Mouse (Mus musculus) limb, embryonic 11.5 days (tissue): ENCODE data around the gene Myo18b. TPM values are rescaled to one million over a fixed set of nuclear protein-coding genes. Genes with fewer than 3 reads are reported as not detected.

Source experiments
- ATAC-seq: fragments of 200-750 bp; cut with Nextera tagmentation; 2 replicates; pipeline ENCODE4 v1.8.0; 2017; ENCODE audit warnings: low read depth; ENCODE audit not compliant: insufficient number of reproducible peaks, low FRiP score, low TSS enrichment
- DNase-seq: peaks from one replicate; pipeline ENCODE4 v3.0.0-alpha.2; 2015; ENCODE audit warnings: low spot score
- H3K27ac ChIP-seq: fragments of 300-500 bp; sonication (generic); replicated peaks from 2 replicates; pipeline ENCODE4 v1.5.1; 2014; ENCODE audit warnings: low read depth, mild to moderate bottlenecking, low read length
- H3K27me3 ChIP-seq: fragments of 300-500 bp; sonication (generic); 2 replicates; pipeline ENCODE4 v1.6.1; 2014; ENCODE audit warnings: mild to moderate bottlenecking, low read length, mixed read lengths; ENCODE audit not compliant: control insufficient read depth, insufficient read depth
- H3K36me3 ChIP-seq: fragments of 300-500 bp; sonication (generic); 2 replicates; pipeline ENCODE4 v1.6.1; 2014; ENCODE audit warnings: mild to moderate bottlenecking, low read length, moderate library complexity, mixed read lengths; ENCODE audit not compliant: control insufficient read depth, insufficient read depth
- H3K4me1 ChIP-seq: fragments of 300-500 bp; sonication (generic); 2 replicates; pipeline ENCODE4 v1.6.1; 2014; ENCODE audit warnings: low read length, mixed read lengths; ENCODE audit not compliant: control insufficient read depth, insufficient read depth
- H3K4me2 ChIP-seq: fragments of 300-500 bp; sonication (generic); 2 replicates; pipeline ENCODE4 v1.6.1; 2014; ENCODE audit warnings: low read depth, mild to moderate bottlenecking, moderate library complexity; ENCODE audit not compliant: severe bottlenecking
- H3K4me3 ChIP-seq: fragments of 300-500 bp; sonication (generic); 2 replicates; pipeline ENCODE4 v1.5.1; 2014; ENCODE audit warnings: low read depth, low read length
- H3K9ac ChIP-seq: fragments of 300-500 bp; sonication (generic); 2 replicates; pipeline ENCODE4 v1.6.1; 2014; ENCODE audit warnings: mild to moderate bottlenecking, low read length
- H3K9me3 ChIP-seq: fragments of 300-500 bp; sonication (generic); 2 replicates; pipeline ENCODE4 v1.6.1; 2016; ENCODE audit warnings: low read length; ENCODE audit not compliant: control insufficient read depth
- WGBS: fragments of 180-500 bp; shearing (Covaris S2); extraction: QIAGEN DNeasy Blood & Tissue Kit; methylation state at CpG from one replicate; pipeline ENCODE4 v1.1.7; 2014; 5-methylcytosine and 5-hydroxymethylcytosine counted together
- polyA plus RNA-seq: library from polyadenylated mRNA; unstranded; fragments of >200 nt; fragmentation: Nextera tagmentation; extraction: Ambion mirVana; gene quantifications from 2 replicates; pipeline ENCODE4 v1.2.1, GENCODE M21; 2014

Gene Myo18b
- polyA plus RNA-seq, 1 experiment from 2014 or later: 0.48 TPM

GRCm38 (mm10) chr5:112844460-112844859 lies 51.7 kb downstream of the Myo18b start:
- Histone ChIP-seq H3K4me1 (peaks cover 9% of the 10 kb centered on the region; the same call in 1 of the 2 replicates), H3K27me3 (no peaks in the 10 kb centered on the region), H3K4me2 (no peak overlapping the region), H3K9me3 (no peaks in the 10 kb centered on the region), H3K4me3 (no peak overlapping the region), H3K27ac (no peak overlapping the region), H3K9ac (no peak overlapping the region), H3K36me3 (no peaks in the 10 kb centered on the region)
- DNase-seq (no peak), ATAC-seq (no peak)
- 74% methylated on average over 3 of the region's 3 CpGs for whole genome bisulfite sequencing

- no peak for ATAC-seq
- DNase-seq: no peak
- no peaks in the 10 kb centered on the region for H3K36me3 ChIP-seq
Measured at GRCm38 (mm10) chr5:112843676-112844257, 52.4 kb downstream of the Myo18b start.

GRCm38 (mm10) chr5:112842696-112843095 lies 53.5 kb downstream of the Myo18b start:
- no peak overlapping the region for H3K9ac ChIP-seq
- no peaks in the 10 kb centered on the region for H3K36me3 ChIP-seq
- no peak for ATAC-seq
- H3K27me3 ChIP-seq: no peaks in the 10 kb centered on the region
- H3K9me3 ChIP-seq: no peaks in the 10 kb centered on the region
- no peak overlapping the region for H3K27ac ChIP-seq
- no peak overlapping the region for H3K4me2 ChIP-seq
- 89% methylated on average over 5 of the region's 5 CpGs for WGBS
- no peak overlapping the region for H3K4me3 ChIP-seq
- no peaks in the 10 kb centered on the region for H3K4me1 ChIP-seq
- no peak for DNase-seq

More at GRCm38 (mm10) chr5:112843676-112844257, 52.4 kb downstream of the Myo18b start:
- 61% methylated on average over 6 of the region's 6 CpGs for WGBS
- Histone ChIP-seq H3K4me1 (peaks cover 4% of the 10 kb centered on the region; the same call in 1 of the 2 replicates), H3K27ac (no peak overlapping the region), H3K27me3 (no peaks in the 10 kb centered on the region), H3K4me3 (no peak overlapping the region), H3K4me2 (no peak overlapping the region), H3K9me3 (no peaks in the 10 kb centered on the region), H3K9ac (no peak overlapping the region)

GRCm38 (mm10) chr5:112841850-112842249 lies 54.3 kb downstream of the Myo18b start:
- 67% methylated on average over 6 of the region's 6 CpGs for WGBS
- DNase-seq (no peak), ATAC-seq (no peak)
- no peak overlapping the region for H3K9ac ChIP-seq
- H3K27me3 ChIP-seq: no peaks in the 10 kb centered on the region
- H3K4me3 ChIP-seq: no peak overlapping the region
- H3K4me1 ChIP-seq: no peaks in the 10 kb centered on the region
- H3K9me3 ChIP-seq: no peaks in the 10 kb centered on the region
- no peak overlapping the region for H3K27ac ChIP-seq
- H3K36me3 ChIP-seq: no peaks in the 10 kb centered on the region
- no peak overlapping the region for H3K4me2 ChIP-seq

GRCm38 (mm10) chr5:112834896-112835295 lies 61.3 kb downstream of the Myo18b start:
- H3K36me3 ChIP-seq: no peaks in the 10 kb centered on the region
- no peak overlapping the region for H3K4me3 ChIP-seq
- no peak for ATAC-seq
- no peak overlapping the region for H3K9ac ChIP-seq
- no peak overlapping the region for H3K27ac ChIP-seq
- DNase-seq: no peak
- H3K9me3 ChIP-seq: no peaks in the 10 kb centered on the region
- no peaks in the 10 kb centered on the region for H3K4me1 ChIP-seq
- no peak overlapping the region for H3K4me2 ChIP-seq
- no peaks in the 10 kb centered on the region for H3K27me3 ChIP-seq

GRCm38 (mm10) chr5:112833866-112834265 lies 62.3 kb downstream of the Myo18b start:
- DNase-seq (no peak), ATAC-seq (no peak)
- Histone ChIP-seq H3K27me3 (no peaks in the 10 kb centered on the region), H3K4me3 (no peak overlapping the region), H3K4me2 (no peak overlapping the region), H3K27ac (no peak overlapping the region), H3K9me3 (no peaks in the 10 kb centered on the region), H3K4me1 (no peaks in the 10 kb centered on the region), H3K9ac (no peak overlapping the region), H3K36me3 (no peaks in the 10 kb centered on the region)
- WGBS: 74% methylated on average over 11 of the region's 11 CpGs

- Histone ChIP-seq H3K4me3 (no peak overlapping the region), H3K27me3 (no peaks in the 10 kb centered on the region), H3K27ac (no peak overlapping the region), H3K4me2 (no peak overlapping the region), H3K4me1 (no peaks in the 10 kb centered on the region), H3K36me3 (no peaks in the 10 kb centered on the region), H3K9me3 (no peaks in the 10 kb centered on the region), H3K9ac (no peak overlapping the region)
- 73% methylated on average over 12 of the region's 12 CpGs for WGBS
- no peak for ATAC-seq
- no peak for DNase-seq
Measured at GRCm38 (mm10) chr5:112825091-112825794, 70.9 kb downstream of the Myo18b start.

- H3K36me3 ChIP-seq: no peaks in the 10 kb centered on the region
- DNase-seq (peak; percentile 86), ATAC-seq (no peak)
- H3K9ac ChIP-seq: no peak overlapping the region
- H3K4me2 ChIP-seq: no peak overlapping the region
- 38% methylated on average over 13 of the region's 13 CpGs for WGBS
- H3K9me3 ChIP-seq: no peaks in the 10 kb centered on the region
- no peaks in the 10 kb centered on the region for H3K27me3 ChIP-seq
- H3K27ac ChIP-seq: no peak overlapping the region
- H3K4me3 ChIP-seq: no peak overlapping the region
- no peaks in the 10 kb centered on the region for H3K4me1 ChIP-seq
Measured at GRCm38 (mm10) chr5:112824376-112824775, 71.8 kb downstream of the Myo18b start.
